Comparison of ENCODE assay signal across 11 mouse cellular contexts in genomic region chr9:69577661-69578405, GRCm38 (mm10).
"Had no signal": no experiment of that assay in that cellular context is flagged by ENCODE, and none has a peak within 500 bp of the region (broad histone marks: within the 10 kb centered on the region; RNA-seq: fewer than 3 reads in every experiment).

No protein-coding gene starts in this region.

- DNase-seq: lung, adult 2 months; lung, postnatal 4 days; midbrain, embryonic 14.5 days; retina, postnatal 1 day; right cerebral cortex, adult 18-20 months; right cerebral cortex, postnatal 25 days; right cerebral cortex, postnatal 4 days; spleen, adult 18-20 months; thymus, adult 18-20 months; thymus, postnatal 14 days; thymus, postnatal 36 days had no signal
